Mouse (Mus musculus): ENCODE data around the gene Zfp641. TPM values are rescaled to one million over a fixed set of nuclear protein-coding genes. Genes with fewer than 3 reads are reported as not detected.

Gene Zfp641
- 10 to 100 TPM; 13.7 to 14.1 TPM for total RNA-seq (2021)
- long read RNA-seq, experiment 1, full-length matches to known transcripts: 34 of 49 reads
- long read RNA-seq, experiment 1, partial matches to known transcripts: 1 of 49 reads
- long read RNA-seq, experiment 1, other reads (novel, unspliced or antisense): 14 of 49 reads
- long read RNA-seq, experiment 2, full-length matches to known transcripts: 21 of 37 reads
- long read RNA-seq, experiment 2, partial matches to known transcripts: 1 of 37 reads
- long read RNA-seq, experiment 2, other reads (novel, unspliced or antisense): 15 of 37 reads

- peak; percentile 49 for DNase-seq
Observed at GRCm38 (mm10) chr15:98295628-98296551, at the start of gene Zfp641. Gene Zfp641 (minus strand): TSS chr15:98296161.

GRCm38 (mm10) chr15:98340887-98341286 lies 44.9 kb upstream of the Zfp641 start, which contains the start of gene Olfr284:
Gene Olfr284 (minus strand): TSS chr15:98340987.
- DNase-seq: no peak

- DNase-seq: no peak
Observed at GRCm38 (mm10) chr15:98317177-98317724, 21.3 kb upstream of the Zfp641 start, which contains the start of gene Olfr285. Gene Olfr285 (minus strand): TSS chr15:98317353.

- no peak for DNase-seq
Observed at GRCm38 (mm10) chr15:98315703-98316102, 19.7 kb upstream of the Zfp641 start.

GRCm38 (mm10) chr15:98293651-98294050 lies 2.3 kb downstream of the Zfp641 start:
- no peak for DNase-seq

GRCm38 (mm10) chr15:98288566-98288965 lies 7.4 kb downstream of the Zfp641 start:
- DNase-seq: peak; percentile 58

- DNase-seq: no peak
Observed at GRCm38 (mm10) chr15:98286418-98286817, 9.5 kb downstream of the Zfp641 start.

GRCm38 (mm10) chr15:98257776-98258175 lies 38.2 kb downstream of the Zfp641 start:
- no peak for DNase-seq

- DNase-seq: peak; percentile 4
Observed at GRCm38 (mm10) chr15:98257193-98257592, 38.8 kb downstream of the Zfp641 start, which contains the start of gene H1fnt. Gene H1fnt (minus strand): TSS chr15:98257293.

- peak; percentile 5 for DNase-seq
Observed at GRCm38 (mm10) chr15:98256271-98256670, 39.7 kb downstream of the Zfp641 start.

Other genes with a start within 250 kb of the Zfp641 start
- 1,000 to 10,000 TPM; 1,073 to 1,245 TPM for gene Pfkm, start 203.6 kb downstream of the Zfp641 start, total RNA-seq (2021)
- 10 to 100 TPM in 1 of 2 experiments, 1 to 10 TPM in 1; 9.6 to 13.3 TPM for gene Senp1, start 202.4 kb downstream of the Zfp641 start, total RNA-seq (2021)
- gene Asb8, start 130.5 kb downstream of the Zfp641 start, total RNA-seq (2021): 100 to 1,000 TPM; 137 to 157 TPM
- gene Ccdc184, start 129.0 kb downstream of the Zfp641 start, total RNA-seq (2021): not detected
- gene Olfr288, start 100.6 kb downstream of the Zfp641 start, total RNA-seq (2021): not detected
- gene Gm44579, start 75.2 kb downstream of the Zfp641 start, total RNA-seq (2021): not detected
- gene Olfr287, start 75.1 kb downstream of the Zfp641 start, total RNA-seq (2021): not detected
- not detected for gene Olfr286, start 61.7 kb downstream of the Zfp641 start, total RNA-seq (2021)
- gene H1fnt, start 38.9 kb downstream of the Zfp641 start, total RNA-seq (2021): not detected
- gene Olfr285, start 21.2 kb upstream of the Zfp641 start, total RNA-seq (2021): not detected
- gene Olfr284, start 44.8 kb upstream of the Zfp641 start, total RNA-seq (2021): not detected
- not detected for gene Olfr283, start 84.8 kb upstream of the Zfp641 start, total RNA-seq (2021)
- not detected for gene Olfr282, start 135.1 kb upstream of the Zfp641 start, total RNA-seq (2021)
- gene Olfr281, start 156.4 kb upstream of the Zfp641 start, total RNA-seq (2021): not detected
- not detected for gene OR5BS1P, start 173.7 kb upstream of the Zfp641 start, total RNA-seq (2021)
- gene Lalba, start 186.6 kb upstream of the Zfp641 start, total RNA-seq (2021): under 1 TPM; 0.36 to 0.54 TPM
- gene Olfr279, start 196.2 kb upstream of the Zfp641 start, total RNA-seq (2021): not detected
- 10 to 100 TPM; 71.5 to 77.4 TPM for gene Kansl2, start 238.1 kb upstream of the Zfp641 start, total RNA-seq (2021)